Mouse (Mus musculus): ENCODE data around the gene Ccrl2. TPM values are rescaled to one million over a fixed set of nuclear protein-coding genes. Genes with fewer than 3 reads are reported as not detected.

Gene Ccrl2
- polyA plus RNA-seq, 1 experiment from 2014 or later = 0.89 TPM

DNA sequence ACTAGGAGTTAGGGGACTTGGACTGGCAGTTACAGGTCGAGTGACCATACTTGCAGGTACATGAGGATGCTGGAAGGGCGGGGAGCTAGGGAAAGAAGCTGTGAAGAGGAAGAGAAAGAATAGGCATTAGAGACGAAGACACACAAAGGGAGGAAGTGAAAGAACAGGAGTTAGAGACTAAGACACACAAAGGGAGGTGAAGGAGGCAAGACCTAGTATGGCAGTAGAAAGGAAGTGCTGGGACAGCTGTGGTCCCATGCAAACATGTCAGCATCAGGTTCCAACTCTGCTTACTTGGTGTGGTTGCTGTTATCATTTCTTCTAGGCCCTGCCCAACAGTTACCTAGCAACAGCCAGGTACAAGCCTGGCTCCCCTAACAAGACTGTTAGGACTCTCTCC lies 47.6 kb downstream of the Ccrl2 start:
- Histone ChIP-seq H3K27ac (replicated peaks) (no peak overlapping the region), H3K27me3 (ENCODE audit: low read depth, poor library complexity, severe bottlenecking) (no peaks in the 10 kb centered on the region), H3K9me3 (replicated peaks) (no peaks in the 10 kb centered on the region), H3K4me3 (no peak overlapping the region), H3K4me1 (no peaks in the 10 kb centered on the region), H3K36me3 (no peaks in the 10 kb centered on the region)
- 71% methylated on average over 3 of the region's 3 CpGs for WGBS
- no peak for DNase-seq (ENCODE audit: low spot score)

DNA sequence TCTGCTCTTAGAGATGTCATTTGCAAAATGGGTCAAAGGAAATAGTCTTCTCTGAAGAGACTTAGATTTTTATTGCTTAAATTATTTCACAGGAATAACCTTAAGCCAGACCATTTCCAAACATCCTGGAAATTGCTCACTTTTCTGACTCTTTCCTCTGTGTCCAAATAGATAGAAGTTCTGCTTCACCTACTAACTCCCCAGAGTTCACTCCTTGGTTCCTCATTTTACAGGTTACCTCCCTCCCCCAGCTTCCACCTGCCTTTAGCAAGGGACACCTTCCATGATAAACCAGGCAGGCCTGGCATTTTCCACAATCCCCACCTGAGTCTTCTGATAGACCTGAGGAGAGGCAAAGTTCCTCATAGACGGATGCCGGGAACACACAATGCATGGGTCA lies 50.8 kb downstream of the Ccrl2 start:
- Histone ChIP-seq H3K9me3 (replicated peaks) (no peaks in the 10 kb centered on the region), H3K27ac (replicated peaks) (no peak overlapping the region), H3K4me1 (no peaks in the 10 kb centered on the region), H3K27me3 (ENCODE audit: low read depth, poor library complexity, severe bottlenecking) (no peaks in the 10 kb centered on the region), H3K36me3 (no peaks in the 10 kb centered on the region), H3K4me3 (no peak overlapping the region)
- 93% methylated on average over 2 of the region's 2 CpGs for WGBS
- no peak for DNase-seq (ENCODE audit: low spot score)

Other genes with a start within 250 kb of the Ccrl2 start
- not detected in 2 replicates for gene Prss44, start 243.5 kb downstream of the Ccrl2 start, polyA plus RNA-seq (2016; fragmentation: Nextera tagmentation; extraction: Ambion mirVana)
- gene Prss43, start 230.8 kb downstream of the Ccrl2 start, polyA plus RNA-seq (2016; fragmentation: Nextera tagmentation; extraction: Ambion mirVana) = not detected in 2 replicates
- not detected in 2 replicates for gene Prss45, start 222.9 kb downstream of the Ccrl2 start, polyA plus RNA-seq (2016; fragmentation: Nextera tagmentation; extraction: Ambion mirVana)
- not detected in 2 replicates for gene Prss46, start 213.0 kb downstream of the Ccrl2 start, polyA plus RNA-seq (2016; fragmentation: Nextera tagmentation; extraction: Ambion mirVana)
- 0.35 and 0.85 TPM in 2 replicates for gene Prss50, start 199.6 kb downstream of the Ccrl2 start, polyA plus RNA-seq (2016; fragmentation: Nextera tagmentation; extraction: Ambion mirVana)
- 0.78 and 0.83 TPM in 2 replicates for gene Als2cl, start 177.6 kb downstream of the Ccrl2 start, polyA plus RNA-seq (2016; fragmentation: Nextera tagmentation; extraction: Ambion mirVana)
- 0.06 and 0.11 TPM in 2 replicates for gene Tmie, start 177.4 kb downstream of the Ccrl2 start, polyA plus RNA-seq (2016; fragmentation: Nextera tagmentation; extraction: Ambion mirVana)
- not detected in 2 replicates for gene Fam240a, start 140.7 kb downstream of the Ccrl2 start, polyA plus RNA-seq (2016; fragmentation: Nextera tagmentation; extraction: Ambion mirVana)
- 0.11 TPM in 1 of 2 replicates, not detected in the other for gene Tdgf1, start 111.4 kb downstream of the Ccrl2 start, polyA plus RNA-seq (2016; fragmentation: Nextera tagmentation; extraction: Ambion mirVana)
- 0.09 and 0.35 TPM in 2 replicates for gene Lrrc2, start 106.0 kb downstream of the Ccrl2 start, polyA plus RNA-seq (2016; fragmentation: Nextera tagmentation; extraction: Ambion mirVana)
- 0.09 TPM in 1 of 2 replicates, not detected in the other for gene Rtp3, start 66.9 kb downstream of the Ccrl2 start, polyA plus RNA-seq (2016; fragmentation: Nextera tagmentation; extraction: Ambion mirVana)
- gene Ltf, start 38.2 kb downstream of the Ccrl2 start, polyA plus RNA-seq (2016; fragmentation: Nextera tagmentation; extraction: Ambion mirVana) = 0.29 TPM in 1 of 2 replicates, not detected in the other
- 39.5 and 39.8 TPM in 2 replicates for gene Lrrfip2, start 60.1 kb upstream of the Ccrl2 start, polyA plus RNA-seq (2016; fragmentation: Nextera tagmentation; extraction: Ambion mirVana)
- gene Mlh1, start 214.3 kb upstream of the Ccrl2 start, polyA plus RNA-seq (2016; fragmentation: Nextera tagmentation; extraction: Ambion mirVana) = 51.9 and 54.3 TPM in 2 replicates
- 25.3 and 30.4 TPM in 2 replicates for gene Epm2aip1, start 214.4 kb upstream of the Ccrl2 start, polyA plus RNA-seq (2016; fragmentation: Nextera tagmentation; extraction: Ambion mirVana)